Mouse (Mus musculus) layer of hippocampus, adult 11-12 months (tissue): ENCODE results near the gene Olfr355.

Source experiments
- DNase-seq: peaks from one replicate; pipeline ENCODE4 v3.0.0; 2022; ENCODE audit warnings: low spot score

The Olfr355 gene

GRCm38 (mm10) chr2:36928797-36929196 lies at the start of gene Olfr355:
TSS of gene Olfr355 (minus strand) at chr2:36928897.
- DNase-seq: no peak

GRCm38 (mm10) chr2:36936821-36937220 lies 8.1 kb upstream of the Olfr355 start, which contains the start of gene Olfr356:
TSS of gene Olfr356 (plus strand) at chr2:36937121.
- DNase-seq: no peak

GRCm38 (mm10) chr2:36905380-36905779 lies 23.3 kb downstream of the Olfr355 start, which contains the start of gene Olfr354:
TSS of gene Olfr354 (plus strand) at chr2:36905680.
- DNase-seq: no peak

- DNase-seq: no peak
Observed at GRCm38 (mm10) chr2:36897114-36897513, 31.6 kb downstream of the Olfr355 start.

GRCm38 (mm10) chr2:36892836-36893235 lies 35.9 kb downstream of the Olfr355 start, which contains the start of gene Olfr353:
TSS of gene Olfr353 (minus strand) at chr2:36892936.
- no peak for DNase-seq
